Mouse (Mus musculus): ENCODE measurements around the gene Mrgprb1.
"Not testable (repeated sequence)": the region's sequence is repeated elsewhere in the genome, so short reads cannot be mapped to it uniquely, and the experiment has no call there.

Gene Mrgprb1

DNA sequence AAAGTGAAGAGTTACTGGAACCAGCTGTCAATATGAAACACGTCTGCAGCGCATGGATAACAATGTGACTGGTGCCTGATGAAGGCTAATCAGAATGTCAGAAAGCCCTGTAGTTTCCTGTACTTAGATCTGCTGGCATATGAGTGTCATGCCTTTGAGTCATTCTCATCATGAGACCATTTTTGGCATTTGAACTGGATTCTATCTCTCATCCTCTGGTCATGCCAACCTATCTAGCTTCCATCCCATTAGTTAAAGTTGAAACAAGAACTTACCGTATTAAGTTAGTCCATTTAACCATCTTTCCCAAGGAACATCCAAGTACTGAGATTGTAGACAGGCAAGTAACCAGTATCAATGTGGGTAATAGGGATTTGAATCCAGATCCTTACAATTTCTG, at the start of gene Mrgprb1:
Gene Mrgprb1, minus strand, starts transcription at position 101 of the 400 bp plus-strand sequence.
- DNase-seq = no peak

DNA sequence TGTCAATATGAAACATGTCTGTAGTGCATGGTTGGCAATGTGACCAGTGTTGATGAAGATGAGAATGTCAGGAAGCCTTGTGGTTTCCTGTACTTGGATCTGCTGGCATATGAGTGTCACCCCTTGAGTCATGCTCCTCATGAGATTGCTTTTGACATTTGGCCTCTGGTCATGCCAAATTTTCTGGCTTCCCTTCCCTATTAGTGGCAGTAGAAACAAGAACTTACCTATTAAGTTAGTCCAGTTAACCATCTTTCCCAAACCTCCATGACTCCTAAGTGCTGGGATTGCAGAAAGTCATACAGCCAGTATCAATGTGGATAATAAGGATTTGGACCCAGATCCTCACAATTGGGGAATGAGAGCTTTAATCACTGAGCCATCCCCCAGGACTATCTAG, 43.1 kb upstream of the Mrgprb1 start, which contains the start of gene Mrgprx2:
Gene Mrgprx2, minus strand, starts transcription at position 101 of the 400 bp plus-strand sequence.
- DNase-seq = no peak

GRCm38 (mm10) chr7:48436581-48436980, 19.6 kb downstream of the Mrgprb1 start:
- no peak for DNase-seq

GRCm38 (mm10) chr7:48435936-48436335, 20.2 kb downstream of the Mrgprb1 start:
- DNase-seq = not testable (repeated sequence)

All from thymus, postnatal 14 days (tissue).